Mouse (Mus musculus) left cerebral cortex, adult 2 months (tissue): Measurements from ENCODE around the gene Evpl. TPM values are rescaled to one million over a fixed set of nuclear protein-coding genes. Genes with fewer than 3 reads are reported as not detected.
A peak's percentile ranks its signal among the peaks of the same experiment; 100 is the strongest.
"Not testable (repeated sequence)": the region's sequence is repeated elsewhere in the genome, so short reads cannot be mapped to it uniquely, and the experiment has no call there.

ENCODE experiments used
- DNase-seq, 2 experiments: peaks; one replicate each; pipeline ENCODE4 v3.0.0; 2021 to 2022; ENCODE audit warnings: low spot score in 2 of 2, mixed read lengths in 1 of 2; ENCODE audit errors: extremely low spot score in 1 of 2
- H3K27ac ChIP-seq: fragments of 200-600 bp; 2 replicates; pipeline ENCODE4 v1.8.1; 2022
- H3K4me3 ChIP-seq: fragments of 200-600 bp; 2 replicates; pipeline ENCODE4 v1.8.1; 2022
- CTCF ChIP-seq: fragments of 200-600 bp; IDR thresholded peaks from 2 replicates; pipeline ENCODE4 v1.8.1; 2022; ENCODE audit warnings: antibody characterized with exemption, mild to moderate bottlenecking, moderate library complexity
- intact Hi-C: fragments of 180-260 bp; cut with DNase I; formaldehyde crosslinking; loops from one replicate; pipeline ENCODE4 v1.15.1; 2025
- long read RNA-seq, 2 experiments: library from polyadenylated mRNA; stranded (forward); transcript quantifications; one replicate each; pipeline ENCODE4 v2.0.0; 2021; ENCODE audit warnings: borderline mapping rate in 2 of 2
- total RNA-seq, 2 experiments: library from RNA; stranded (reverse); gene quantifications; 2 replicates each; pipeline ENCODE4 v1.2.3; 2021

The Evpl gene
- total RNA-seq = 1 to 10 TPM; 1.4 to 1.5 TPM
- long read RNA-seq, experiment 1, partial matches to known transcripts = 2 of 9 reads
- long read RNA-seq, experiment 1, other reads (novel, unspliced or antisense) = 7 of 9 reads
- long read RNA-seq, experiment 2, partial matches to known transcripts = 1 of 3 reads
- long read RNA-seq, experiment 2, other reads (novel, unspliced or antisense) = 2 of 3 reads

- no peak for TF ChIP-seq CTCF
- DNase-seq = no peak
- Histone ChIP-seq H3K4me3 (no peak within 1 kb of the TSS), H3K27ac (no peak within 1 kb of the TSS)
- intact Hi-C loops = no loop called here
Measured at GRCm38 (mm10) chr11:116237742-116238395, at the start of gene Evpl. TSS of gene Evpl (minus strand) at chr11:116238077.

DNA sequence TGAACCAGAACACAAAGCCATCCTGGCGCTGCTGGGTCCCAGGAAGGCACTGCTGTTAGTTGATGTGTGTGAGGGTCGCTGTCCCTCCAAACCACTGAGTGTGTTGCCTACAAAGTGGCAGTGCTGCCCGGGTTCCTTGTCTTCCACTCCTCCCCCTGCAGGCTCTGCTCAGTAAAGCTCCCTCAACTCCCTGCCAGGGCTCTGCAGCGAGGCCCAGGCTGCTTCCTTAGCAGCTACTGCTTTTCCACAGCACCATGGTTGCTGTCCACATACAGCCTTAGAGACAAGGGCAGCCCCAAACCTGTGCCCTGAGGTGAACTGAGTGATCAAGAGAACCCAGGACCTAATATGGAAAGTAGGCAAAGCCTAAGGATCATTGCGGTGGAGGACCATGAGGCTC, 49.5 kb upstream of the Evpl start:
- DNase-seq = peak in 1 of 2 experiments; percentile 6
- intact Hi-C loops = no loop called here
- H3K4me3 ChIP-seq = no peak overlapping the region
- no peak; the same call in 1 of the 2 replicates for TF ChIP-seq CTCF
- H3K27ac ChIP-seq = no peak overlapping the region

- no peak for DNase-seq
- intact Hi-C loops = no loop called here
- H3K4me3 ChIP-seq = no peak overlapping the region
- TF ChIP-seq CTCF = no peak
- H3K27ac ChIP-seq = no peak overlapping the region
Measured at GRCm38 (mm10) chr11:116285770-116286191, 47.9 kb upstream of the Evpl start.

DNA sequence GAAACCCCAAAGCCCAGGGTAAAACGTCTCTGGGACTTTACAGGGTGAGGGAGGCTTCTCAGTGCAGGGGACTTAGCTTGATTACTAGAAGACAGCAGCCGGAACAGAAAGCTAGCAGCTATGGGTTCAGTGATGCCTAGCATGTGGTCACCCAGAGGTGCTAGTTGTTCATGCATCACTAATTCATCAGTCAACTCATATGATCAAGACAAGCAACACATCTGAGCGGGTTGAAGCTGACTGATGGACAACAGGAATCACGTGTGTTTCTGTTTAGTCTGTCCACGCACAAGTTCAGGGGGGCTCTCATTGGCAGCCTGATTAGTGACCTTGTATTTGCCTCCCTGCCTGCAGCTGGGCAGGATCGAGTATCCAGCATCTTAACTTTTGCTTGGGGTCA, 46.1 kb upstream of the Evpl start:
- intact Hi-C loops = no loop called here
- Histone ChIP-seq H3K27ac (no peak overlapping the region), H3K4me3 (no peak overlapping the region)
- DNase-seq = no peak
- TF ChIP-seq CTCF = no peak

DNA sequence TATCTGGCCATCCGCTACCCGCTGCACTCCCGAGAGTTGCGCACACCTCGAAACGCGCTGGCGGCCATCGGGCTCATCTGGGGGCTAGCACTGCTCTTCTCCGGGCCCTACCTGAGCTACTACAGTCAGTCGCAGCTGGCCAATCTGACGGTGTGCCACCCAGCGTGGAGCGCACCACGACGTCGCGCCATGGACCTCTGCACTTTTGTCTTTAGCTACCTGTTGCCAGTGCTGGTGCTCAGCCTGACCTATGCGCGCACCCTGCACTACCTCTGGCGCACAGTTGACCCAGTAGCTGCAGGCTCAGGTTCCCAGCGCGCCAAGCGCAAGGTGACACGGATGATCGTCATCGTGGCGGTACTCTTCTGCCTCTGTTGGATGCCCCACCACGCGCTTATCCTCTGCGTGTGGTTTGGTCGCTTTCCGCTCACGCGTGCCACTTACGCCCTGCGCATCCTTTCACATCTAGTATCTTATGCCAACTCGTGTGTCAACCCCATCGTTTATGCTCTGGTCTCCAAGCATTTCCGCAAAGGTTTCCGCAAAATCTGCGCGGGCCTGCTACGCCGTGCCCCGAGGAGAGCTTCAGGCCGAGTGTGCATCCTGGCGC, 45.1 kb upstream of the Evpl start:
- no peak for DNase-seq
- TF ChIP-seq CTCF = no peak
- intact Hi-C loops = no loop called here
- Histone ChIP-seq H3K4me3 (no peak overlapping the region), H3K27ac (no peak overlapping the region)

- no peak for TF ChIP-seq CTCF
- no peak for DNase-seq
- intact Hi-C loops = no loop called here
- no peak overlapping the region for H3K4me3 ChIP-seq
- no peak overlapping the region for H3K27ac ChIP-seq
Measured at GRCm38 (mm10) chr11:116282089-116282488, 44.2 kb upstream of the Evpl start.

GRCm38 (mm10) chr11:116281671-116282070, 43.8 kb upstream of the Evpl start:
- TF ChIP-seq CTCF = no peak
- DNase-seq = no peak
- intact Hi-C loops = no loop called here
- Histone ChIP-seq H3K4me3 (no peak overlapping the region), H3K27ac (no peak overlapping the region)

GRCm38 (mm10) chr11:116280751-116281663, 43.1 kb upstream of the Evpl start, which contains the start of gene Galr2:
TSS of gene Galr2 (plus strand) at chr11:116280939.
- intact Hi-C loops = no loop called here
- DNase-seq = no peak
- Histone ChIP-seq H3K27ac (no peak within 1 kb of the TSS), H3K4me3 (no peak within 1 kb of the TSS)
- TF ChIP-seq CTCF = no peak

DNA sequence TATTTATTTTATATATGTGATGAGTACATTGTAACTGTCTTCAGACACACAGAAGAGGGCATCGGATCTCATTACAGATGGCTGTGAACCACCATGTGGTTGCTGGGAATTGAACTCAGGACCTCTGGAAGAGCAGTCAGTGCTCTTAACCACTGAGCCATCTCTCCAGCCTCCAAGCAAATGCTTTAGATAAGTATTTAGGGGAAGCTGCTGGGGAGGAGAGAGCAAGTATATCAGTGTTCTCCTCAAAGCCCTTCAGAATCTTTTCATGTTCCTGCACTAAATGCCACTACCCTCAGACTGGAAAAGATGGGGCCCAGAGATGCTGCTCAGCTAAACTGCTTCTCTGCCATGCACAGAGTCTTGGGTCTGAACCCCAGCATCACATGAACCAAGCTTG, 39.3 kb upstream of the Evpl start:
- intact Hi-C loops, H3K27ac ChIP-seq, H3K4me3 ChIP-seq, DNase-seq: not testable (repeated sequence)

- Histone ChIP-seq H3K4me3 (peak within 1 kb of the TSS; percentile 76), H3K27ac (peak within 1 kb of the TSS; percentile 95)
- intact Hi-C loops = loop anchor here (1.0 kb wide), 1 partner anchor 32 kb away; no protein-coding TSS in a partner anchor
- TF ChIP-seq CTCF = peak; percentile 4
- peak; percentile 92 to 96 for DNase-seq
Measured at GRCm38 (mm10) chr11:116274045-116274666, 36.3 kb upstream of the Evpl start, which contains the start of gene Srp68. TSS of gene Srp68 (minus strand) at chr11:116274217.

DNA sequence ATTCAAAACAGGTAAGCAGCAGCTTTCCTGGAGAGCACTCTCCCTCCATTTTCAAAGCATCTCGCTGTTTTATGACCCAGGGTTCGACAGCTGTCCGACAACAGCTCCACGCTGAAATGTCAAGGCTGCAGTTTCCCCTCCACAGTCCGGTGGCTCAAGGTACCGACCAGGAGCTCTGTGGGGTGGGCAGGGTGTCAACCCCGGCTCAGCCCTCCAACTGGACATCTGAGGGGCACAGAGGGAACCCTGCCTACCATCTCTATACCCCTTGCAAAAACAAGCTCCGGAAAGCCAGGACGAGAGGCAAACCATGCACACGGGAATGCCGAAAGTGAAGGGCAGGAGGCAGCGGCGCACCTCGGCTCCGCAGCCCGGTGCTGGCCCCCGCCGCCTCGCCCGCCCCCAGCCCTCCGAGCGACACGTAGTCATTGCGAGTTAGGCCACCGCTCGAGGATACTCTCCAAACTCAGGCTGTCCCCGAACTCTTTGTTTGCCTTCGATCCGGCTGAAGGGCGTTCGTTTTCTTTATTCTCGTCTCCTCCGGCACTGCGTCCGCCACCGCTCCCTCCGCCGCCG, 35.7 kb upstream of the Evpl start:
- no peak for TF ChIP-seq CTCF
- intact Hi-C loops = loop anchor here (1.0 kb wide), 1 partner anchor 33 kb away; no protein-coding TSS in a partner anchor
- peak overlapping the region; percentile 76 for H3K4me3 ChIP-seq
- DNase-seq = no peak
- H3K27ac ChIP-seq = peak overlapping the region; percentile 95
